Mouse (Mus musculus) lung, postnatal 0 days (tissue): Measurements from ENCODE around the gene Diras1. TPM values are rescaled to one million over a fixed set of nuclear protein-coding genes. Genes with fewer than 3 reads are reported as not detected.
A peak's percentile ranks its signal among the peaks of the same experiment; 100 is the strongest.

ENCODE experiments used
- ATAC-seq: fragments of 200-750 bp; cut with Nextera tagmentation; 2 replicates; pipeline ENCODE4 v1.8.0; 2017; ENCODE audit warnings: moderate library complexity
- DNase-seq: peaks from one replicate; pipeline ENCODE4 v3.0.0-alpha.2; 2016; ENCODE audit warnings: low spot score
- H3K27ac ChIP-seq: fragments of 300-500 bp; sonication (generic); 2 replicates; pipeline ENCODE4 v1.5.1; 2014; ENCODE audit warnings: antibody characterized with exemption, mild to moderate bottlenecking, low read length, mixed read lengths
- H3K27me3 ChIP-seq: fragments of 300-500 bp; sonication (generic); replicated peaks from 2 replicates; pipeline ENCODE4 v1.6.1; 2014; ENCODE audit warnings: low read length, mixed read lengths; ENCODE audit not compliant: insufficient read depth
- H3K36me3 ChIP-seq: fragments of 300-500 bp; sonication (generic); 2 replicates; pipeline ENCODE4 v1.6.1; 2014; ENCODE audit warnings: low read length, mixed read lengths; ENCODE audit not compliant: insufficient read depth
- H3K4me1 ChIP-seq: fragments of 300-500 bp; sonication (generic); 2 replicates; pipeline ENCODE4 v1.6.1; 2014; ENCODE audit warnings: antibody characterized with exemption, low read depth, low read length, mixed read lengths; ENCODE audit not compliant: insufficient read depth
- H3K4me2 ChIP-seq: fragments of 300-500 bp; sonication (generic); replicated peaks from 2 replicates; pipeline ENCODE4 v1.6.1; 2014; ENCODE audit warnings: low read depth, mild to moderate bottlenecking, low read length, moderate library complexity, mixed read lengths
- H3K4me3 ChIP-seq: fragments of 300-500 bp; sonication (generic); 2 replicates; pipeline ENCODE4 v1.5.1; 2014; ENCODE audit warnings: low read depth, low read length
- H3K9ac ChIP-seq: fragments of 300-500 bp; sonication (generic); replicated peaks from 2 replicates; pipeline ENCODE4 v1.6.1; 2014; ENCODE audit warnings: low read depth, mild to moderate bottlenecking
- H3K9me3 ChIP-seq: fragments of 300-500 bp; sonication (generic); 2 replicates; pipeline ENCODE4 v1.6.1; 2016; ENCODE audit warnings: low read length, mixed read lengths
- CTCF ChIP-seq: IDR thresholded peaks from 2 replicates; pipeline ENCODE4 v1.5.1; 2016; ENCODE audit warnings: antibody characterized with exemption, mild to moderate bottlenecking
- EP300 ChIP-seq: IDR thresholded peaks from 2 replicates; pipeline ENCODE4 v1.6.1; 2016; ENCODE audit warnings: antibody characterized with exemption, mild to moderate bottlenecking, control low read depth
- whole genome bisulfite sequencing: fragments of 180-500 bp; shearing (Covaris S2); extraction: QIAGEN DNeasy Blood & Tissue Kit; methylation state at CpG from one replicate; pipeline ENCODE4 v1.1.7; 2014; 5-methylcytosine and 5-hydroxymethylcytosine counted together
- polyA plus RNA-seq: library from polyadenylated mRNA; unstranded; fragments of >200 nt; fragmentation: Nextera tagmentation; extraction: Ambion mirVana; gene quantifications from 2 replicates; pipeline ENCODE4 v1.2.1, GENCODE M21; 2015

Diras1 gene
- polyA plus RNA-seq, 1 experiment from 2014 or later, result not detected

- 74% methylated on average over 7 of the region's 7 CpGs for WGBS
- peak; percentile 44 for TF ChIP-seq CTCF
- TF ChIP-seq EP300, result no peak
- Histone ChIP-seq H3K9ac (no peak overlapping the region), H3K4me3 (no peak overlapping the region), H3K9me3 (no peaks in the 10 kb centered on the region), H3K36me3 (0 out of 2 replicates have a peak, but pooled peaks cover 4% of the 10 kb centered on the region), H3K27me3 (no peaks in the 10 kb centered on the region), H3K4me1 (no peaks in the 10 kb centered on the region), H3K27ac (no peak overlapping the region), H3K4me2 (no peak overlapping the region)
- DNase-seq (peak; percentile 16), ATAC-seq (no peak)
Observed at GRCm38 (mm10) chr10:81036251-81036650, 10.8 kb upstream of the Diras1 start.

- ATAC-seq (no peak), DNase-seq (no peak)
- Histone ChIP-seq H3K4me1 (no peaks in the 10 kb centered on the region), H3K9ac (no peak overlapping the region), H3K4me2 (no peak overlapping the region), H3K9me3 (no peaks in the 10 kb centered on the region), H3K27ac (no peak overlapping the region), H3K27me3 (no peaks in the 10 kb centered on the region), H3K4me3 (no peak overlapping the region), H3K36me3 (0 out of 2 replicates have a peak, but pooled peaks cover 14% of the 10 kb centered on the region)
- TF ChIP-seq EP300 (no peak), CTCF (no peak)
- WGBS, result 70% methylated on average over 10 of the region's 10 CpGs
Observed at GRCm38 (mm10) chr10:81033586-81033985, 8.1 kb upstream of the Diras1 start.

- DNase-seq (no peak), ATAC-seq (no peak)
- Histone ChIP-seq H3K27me3 (0 out of 2 replicates have a peak, but pooled peaks cover 3% of the 10 kb centered on the region), H3K27ac (no peak overlapping the region), H3K9me3 (no peaks in the 10 kb centered on the region), H3K4me2 (no peak overlapping the region), H3K36me3 (0 out of 2 replicates have a peak, but pooled peaks cover 14% of the 10 kb centered on the region), H3K4me3 (no peak overlapping the region), H3K4me1 (no peaks in the 10 kb centered on the region), H3K9ac (no peak overlapping the region)
- TF ChIP-seq CTCF (no peak), EP300 (no peak)
- 74% methylated on average over 8 of the region's 10 CpGs for WGBS
Observed at GRCm38 (mm10) chr10:81029031-81029430, 3.6 kb upstream of the Diras1 start.

- Histone ChIP-seq H3K36me3 (0 out of 2 replicates have a peak, but pooled peaks cover 14% of the 10 kb centered on the region), H3K9ac (no peak overlapping the region), H3K4me2 (no peak overlapping the region), H3K4me3 (no peak overlapping the region), H3K4me1 (no peaks in the 10 kb centered on the region), H3K27me3 (0 out of 2 replicates have a peak, but pooled peaks cover 3% of the 10 kb centered on the region), H3K9me3 (no peaks in the 10 kb centered on the region), H3K27ac (no peak overlapping the region)
- TF ChIP-seq EP300 (no peak), CTCF (no peak)
- DNase-seq, result no peak
- ATAC-seq, result no peak
Observed at GRCm38 (mm10) chr10:81028219-81028618, 2.8 kb upstream of the Diras1 start.

- Histone ChIP-seq H3K4me3 (no peak overlapping the region), H3K36me3 (0 out of 2 replicates have a peak, but pooled peaks cover 10% of the 10 kb centered on the region), H3K4me2 (no peak overlapping the region), H3K9me3 (no peaks in the 10 kb centered on the region), H3K27ac (no peak overlapping the region), H3K27me3 (0 out of 2 replicates have a peak, but pooled peaks cover 3% of the 10 kb centered on the region), H3K4me1 (no peaks in the 10 kb centered on the region), H3K9ac (no peak overlapping the region)
- whole genome bisulfite sequencing, result 56% methylated on average over 4 of the region's 4 CpGs
- TF ChIP-seq CTCF (no peak), EP300 (no peak)
- ATAC-seq (no peak), DNase-seq (no peak)
Observed at GRCm38 (mm10) chr10:81027331-81027730, 1.9 kb upstream of the Diras1 start.

- Histone ChIP-seq H3K36me3 (0 out of 2 replicates have a peak, but pooled peaks cover 10% of the 10 kb centered on the region), H3K4me1 (no peaks in the 10 kb centered on the region), H3K4me2 (no peak overlapping the region), H3K9me3 (no peaks in the 10 kb centered on the region), H3K9ac (no peak overlapping the region), H3K27me3 (peaks cover 3% of the 10 kb centered on the region; the same call in 1 of the 2 replicates), H3K27ac (no peak overlapping the region), H3K4me3 (no peak overlapping the region)
- no peak for TF ChIP-seq CTCF
- no peak for TF ChIP-seq EP300
- DNase-seq (no peak), ATAC-seq (no peak)
- 90% methylated on average over 5 of the region's 5 CpGs for WGBS
Observed at GRCm38 (mm10) chr10:81026857-81027256, 1.4 kb upstream of the Diras1 start.
